Mouse (Mus musculus) cerebellum, postnatal 14 days (tissue): ENCODE data around the gene Pkp4.

Experiments
- DNase-seq, 2 experiments: peaks; one replicate each; pipeline ENCODE4 v3.0.0; 2021; ENCODE audit warnings: mixed read lengths in 2 of 2

Pkp4 gene

DNA sequence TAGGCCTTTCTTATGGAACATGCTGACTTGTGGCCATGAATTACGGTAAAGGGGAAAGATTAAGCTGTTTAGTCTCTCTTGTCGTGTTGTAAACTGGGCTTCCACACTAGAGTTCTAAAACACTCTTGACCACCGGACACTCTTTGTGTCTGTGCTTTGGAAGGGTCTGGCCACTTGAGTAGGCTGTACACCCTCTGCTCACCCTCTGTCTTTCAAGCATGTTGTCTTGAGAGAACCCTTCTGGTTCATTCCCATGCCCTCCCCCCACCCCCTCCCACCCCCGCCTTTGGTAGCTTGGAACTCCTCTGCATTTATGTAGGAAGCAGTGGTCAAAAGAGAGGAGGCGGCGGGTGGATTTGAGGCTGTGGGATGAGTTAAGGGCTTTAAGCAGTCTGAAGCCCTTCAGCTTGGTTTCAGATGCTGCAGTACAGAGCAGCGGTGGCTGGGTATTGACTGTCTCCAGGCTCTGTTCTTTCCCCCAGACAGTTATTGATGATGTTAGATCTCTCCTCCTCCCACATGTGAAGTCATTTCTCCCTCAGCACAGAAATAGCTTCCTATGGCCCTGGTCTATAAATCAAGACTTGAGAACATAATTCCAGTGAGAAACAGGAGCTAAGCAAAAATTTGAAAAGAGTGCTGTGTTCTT is 120.4 kb downstream of the Pkp4 start:
- no peak for DNase-seq

DNA sequence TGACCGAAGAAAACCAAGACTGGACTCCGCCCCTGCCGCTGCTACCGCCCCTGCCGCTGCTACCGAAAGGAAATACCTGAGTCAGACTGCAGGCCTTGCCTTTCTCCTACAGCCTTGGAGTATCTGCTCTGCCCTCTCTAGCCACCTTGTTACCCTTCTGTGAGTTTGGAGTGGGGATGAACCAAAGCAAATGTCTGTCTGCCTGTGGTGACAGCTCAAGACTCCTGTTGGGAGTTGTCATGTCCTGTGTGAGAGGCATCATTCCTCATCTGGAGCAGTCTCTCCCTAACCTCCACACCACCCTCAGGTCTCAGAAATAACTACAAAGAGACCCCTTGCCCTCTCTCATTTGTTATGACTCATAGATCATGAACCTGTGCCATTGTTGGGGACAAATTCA is 122.3 kb downstream of the Pkp4 start:
- DNase-seq: no peak

DNA sequence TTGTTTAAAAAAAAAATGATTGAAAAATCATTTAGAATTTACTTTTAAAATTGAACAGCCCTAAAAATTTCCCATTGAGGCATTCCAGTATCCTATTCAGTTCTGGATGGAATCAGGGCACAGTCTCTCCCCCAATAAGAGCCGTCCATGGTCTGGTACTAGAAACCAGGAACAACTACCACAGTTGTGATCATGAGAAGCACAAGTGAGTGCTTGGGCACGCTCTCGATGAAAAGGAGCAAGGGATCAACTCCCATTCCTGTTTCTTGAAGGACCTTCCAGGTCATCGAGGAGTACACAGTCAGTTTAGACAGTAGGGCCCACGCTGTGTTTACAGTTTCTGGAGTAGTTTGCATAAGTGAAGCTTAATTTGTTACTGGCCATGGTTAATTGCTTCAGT is 123.6 kb downstream of the Pkp4 start:
- DNase-seq: no peak

DNA sequence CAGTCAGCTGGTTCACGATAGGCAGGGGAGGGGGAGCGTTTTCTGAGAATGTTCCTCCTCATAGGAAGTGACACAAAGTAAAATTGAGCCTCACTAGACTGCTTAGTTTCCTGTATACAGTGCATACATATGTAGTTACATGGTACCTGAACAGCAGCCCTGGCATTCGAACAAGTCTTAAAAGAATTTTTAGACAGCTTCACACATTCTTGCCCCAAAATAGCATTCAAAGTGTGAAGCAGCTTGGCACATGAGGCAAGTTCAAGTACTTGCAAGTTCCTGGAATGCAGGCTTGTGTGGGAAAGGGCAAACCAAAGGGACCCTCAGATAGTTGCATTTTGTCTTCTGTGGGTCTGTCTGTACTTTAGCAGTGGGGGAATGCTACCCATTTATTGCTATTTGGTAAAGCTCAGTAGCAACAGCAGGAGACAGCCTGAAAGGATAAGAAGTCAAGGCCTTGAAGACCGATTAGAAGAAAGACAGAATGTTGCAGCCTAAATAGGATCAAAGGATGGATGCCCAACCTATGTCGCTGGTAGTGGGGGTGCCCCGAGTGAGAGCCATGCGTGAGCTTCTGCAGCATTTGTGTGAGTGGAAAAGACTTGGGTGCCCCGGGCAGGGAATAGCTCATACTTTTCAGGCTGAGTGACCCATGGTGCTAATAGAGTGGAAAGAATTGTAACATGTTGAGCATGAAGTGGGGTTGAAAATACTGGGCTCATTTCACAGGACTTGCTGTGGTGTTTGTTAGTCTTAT is 124.3 kb downstream of the Pkp4 start:
- DNase-seq: no peak

DNA sequence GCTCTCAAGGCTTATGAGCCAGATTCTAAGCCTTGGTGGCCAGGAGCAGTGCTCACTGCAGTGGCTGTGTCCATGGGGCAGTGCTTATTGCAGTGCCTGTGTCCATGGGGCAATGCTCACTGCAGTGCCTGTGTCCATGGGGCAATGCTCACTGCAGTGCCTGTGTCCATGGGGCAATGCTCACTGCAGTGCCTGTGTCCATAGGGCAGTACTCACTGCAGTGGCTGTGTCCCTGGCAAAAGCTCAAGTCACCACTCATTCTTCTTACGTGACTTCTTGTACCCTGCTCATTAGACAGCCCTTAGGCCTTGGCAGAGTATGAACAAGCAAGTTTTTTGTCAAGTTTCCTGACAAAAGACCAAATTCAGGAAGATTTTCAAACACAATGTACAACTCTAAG is 124.9 kb downstream of the Pkp4 start:
- no peak for DNase-seq

- DNase-seq: peak; percentile 86 to 92
Measured at GRCm38 (mm10) chr2:59286247-59286646, 125.6 kb downstream of the Pkp4 start.

DNA sequence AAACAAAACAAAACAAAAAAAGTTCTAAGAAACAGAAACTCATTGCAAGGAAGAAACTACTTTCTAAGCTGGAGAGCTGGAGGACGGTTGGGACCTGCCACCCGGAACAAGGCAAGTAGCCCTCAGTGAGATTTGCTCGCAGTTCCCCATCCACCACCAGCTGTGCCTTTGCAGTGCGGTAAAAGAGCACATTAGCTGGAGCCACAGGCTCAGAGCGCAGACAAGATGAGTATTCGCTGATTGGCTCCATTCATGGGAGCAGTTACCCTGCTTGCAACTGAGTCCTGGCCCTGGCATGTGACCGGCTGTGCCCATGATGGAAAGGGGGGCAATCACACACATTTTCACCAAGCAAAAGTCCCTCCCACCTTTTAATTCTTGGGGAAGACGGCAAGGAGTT is 127.0 kb downstream of the Pkp4 start:
- DNase-seq: no peak

- DNase-seq: no peak
Measured at GRCm38 (mm10) chr2:59289411-59289810, 128.8 kb downstream of the Pkp4 start.

- DNase-seq: no peak
Measured at GRCm38 (mm10) chr2:59290391-59290790, 129.7 kb downstream of the Pkp4 start.

GRCm38 (mm10) chr2:59299831-59300230 is 139.2 kb downstream of the Pkp4 start:
- DNase-seq: no peak

DNA sequence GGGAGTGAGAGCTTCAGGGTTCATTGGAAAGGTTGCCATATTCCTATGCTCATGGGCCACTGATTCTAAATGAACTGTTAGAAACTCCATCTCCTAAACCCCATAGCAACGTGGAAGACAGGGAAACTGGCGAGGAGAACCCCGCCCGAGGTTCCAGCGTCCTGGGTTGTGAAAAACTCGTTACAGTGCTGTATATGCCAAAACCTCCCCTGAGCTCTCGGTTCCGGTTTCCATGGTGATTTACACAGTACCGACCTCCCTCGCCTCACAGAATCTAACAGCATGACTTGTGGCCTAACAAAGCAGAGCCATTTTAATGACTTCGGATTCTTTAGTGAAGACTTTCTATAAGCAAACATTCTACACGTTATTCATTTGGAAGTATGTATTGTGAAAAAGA is 141.0 kb downstream of the Pkp4 start:
- peak; percentile 28 to 37 for DNase-seq

DNA sequence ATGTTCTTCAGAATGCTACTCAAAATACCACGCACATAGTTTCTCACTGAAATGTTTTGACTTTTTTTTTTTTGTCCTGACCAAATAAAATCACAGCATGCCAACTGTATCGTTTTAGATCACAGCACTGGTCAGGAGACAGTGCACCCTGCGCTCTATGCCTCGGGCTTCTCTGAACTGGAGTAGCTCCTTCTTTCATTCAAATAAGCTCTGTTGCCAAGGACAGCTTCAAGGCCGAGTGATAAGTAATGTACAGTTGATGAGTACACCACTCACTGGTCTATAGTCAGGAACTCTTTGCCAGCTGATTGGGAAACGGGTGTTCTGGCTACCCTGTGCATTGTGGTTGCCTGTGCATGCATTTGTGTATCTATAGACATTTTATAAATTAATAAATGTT is 141.8 kb downstream of the Pkp4 start:
- no peak for DNase-seq

DNA sequence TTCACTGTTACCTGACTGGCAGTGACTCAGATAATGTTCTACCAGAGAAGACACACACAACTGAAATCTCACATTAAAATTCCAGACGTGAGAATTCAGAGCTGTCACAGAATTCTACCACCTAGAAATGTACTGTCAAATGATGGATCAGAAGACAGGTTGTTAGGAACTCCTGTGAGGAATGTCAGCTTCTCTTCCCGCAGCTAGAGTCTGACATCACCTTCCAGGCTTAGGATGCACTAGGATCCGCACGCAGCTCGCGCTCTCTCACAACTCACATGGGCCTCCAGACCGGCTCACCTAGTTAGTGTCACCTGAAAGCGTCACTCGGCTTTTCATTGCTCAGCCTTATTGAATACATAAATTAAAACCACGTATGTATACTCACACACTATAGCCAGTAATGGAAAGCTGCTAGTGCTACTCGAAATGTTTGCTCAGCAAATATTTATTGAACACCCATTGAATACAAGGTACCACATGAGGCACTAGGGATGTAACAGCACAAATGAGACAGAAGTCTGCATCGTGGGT is 142.9 kb downstream of the Pkp4 start:
- DNase-seq: no peak

DNA sequence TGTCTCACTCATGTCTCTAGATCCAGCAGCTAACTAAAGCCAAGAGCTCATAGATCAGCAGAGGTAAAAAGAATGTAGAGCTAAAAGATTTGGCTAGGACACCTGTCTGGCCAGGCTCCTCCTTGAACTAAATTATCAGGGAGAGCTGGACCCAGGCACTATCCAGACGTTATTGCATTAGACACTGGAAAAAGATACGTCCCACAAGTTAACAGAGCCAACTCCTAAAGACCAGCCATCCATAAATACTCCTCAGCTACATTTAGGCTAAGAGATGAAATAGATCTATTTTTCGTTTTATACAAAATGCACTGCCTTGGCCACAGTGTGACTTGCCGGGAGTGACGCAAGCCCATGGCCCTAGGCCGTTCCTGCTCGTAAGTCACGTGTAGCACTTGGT is 146.7 kb downstream of the Pkp4 start:
- DNase-seq: no peak

- DNase-seq: no peak
Measured at GRCm38 (mm10) chr2:59308055-59308454, 147.4 kb downstream of the Pkp4 start.

DNA sequence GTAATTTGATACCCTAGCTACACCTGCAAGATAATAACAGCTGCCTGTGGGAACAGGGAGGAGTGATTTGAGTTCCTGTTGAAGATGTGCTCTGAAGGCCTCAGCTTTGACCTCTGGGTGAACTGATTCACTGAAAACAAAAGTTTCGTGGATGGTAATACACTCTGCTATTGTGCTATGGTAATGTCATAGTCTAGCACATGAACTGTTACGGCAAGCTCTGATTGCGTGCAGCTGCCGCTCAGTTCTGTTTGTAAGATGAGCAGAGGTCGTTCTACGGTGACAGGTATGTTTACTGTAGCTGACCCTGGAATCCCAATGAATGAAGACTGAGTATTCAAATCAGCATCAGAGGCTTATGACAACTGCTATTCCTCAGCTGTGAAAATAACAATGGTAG is 152.6 kb downstream of the Pkp4 start:
- no peak for DNase-seq

DNA sequence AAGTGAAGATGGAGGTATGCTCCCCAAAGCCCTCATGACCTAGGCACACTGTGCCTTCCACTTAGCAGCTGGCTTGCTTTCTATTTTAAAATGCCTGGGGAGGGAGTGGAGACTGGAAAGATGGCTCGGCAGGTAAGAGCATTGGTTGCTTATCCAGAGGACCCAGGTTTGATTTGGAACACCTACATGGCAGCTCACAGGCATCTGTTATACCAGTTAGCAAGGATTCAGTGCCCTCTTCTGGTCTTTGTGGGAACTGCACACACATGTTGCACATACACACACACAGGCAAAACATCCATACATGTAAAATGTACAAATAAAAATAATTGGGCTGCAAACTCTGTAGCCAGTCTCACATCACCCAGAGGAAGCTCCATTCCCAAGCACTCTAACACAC is 158.0 kb downstream of the Pkp4 start:
- DNase-seq: peak in 1 of 2 experiments; percentile 44

GRCm38 (mm10) chr2:59327946-59328345 is 167.3 kb downstream of the Pkp4 start:
- DNase-seq: no peak

DNA sequence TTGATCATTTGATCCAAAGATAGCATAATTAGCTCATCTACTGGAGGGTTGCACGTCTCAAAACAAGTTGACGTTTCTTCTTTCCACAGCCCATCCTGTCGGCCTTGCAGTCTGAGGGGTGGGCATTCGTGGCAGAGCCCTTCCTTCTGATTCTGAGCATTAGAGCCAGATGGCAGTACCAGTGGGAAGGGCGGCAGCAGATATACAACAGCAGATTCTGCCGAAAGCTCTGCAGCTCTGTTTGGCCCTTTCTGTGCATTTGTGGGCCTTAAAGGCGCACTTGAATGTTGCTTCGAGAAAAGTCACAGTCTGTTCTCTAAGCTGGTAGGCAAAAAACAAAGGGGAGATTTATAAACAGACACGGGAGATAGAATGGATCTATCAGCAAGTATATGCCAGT is 170.4 kb downstream of the Pkp4 start:
- DNase-seq: no peak

DNA sequence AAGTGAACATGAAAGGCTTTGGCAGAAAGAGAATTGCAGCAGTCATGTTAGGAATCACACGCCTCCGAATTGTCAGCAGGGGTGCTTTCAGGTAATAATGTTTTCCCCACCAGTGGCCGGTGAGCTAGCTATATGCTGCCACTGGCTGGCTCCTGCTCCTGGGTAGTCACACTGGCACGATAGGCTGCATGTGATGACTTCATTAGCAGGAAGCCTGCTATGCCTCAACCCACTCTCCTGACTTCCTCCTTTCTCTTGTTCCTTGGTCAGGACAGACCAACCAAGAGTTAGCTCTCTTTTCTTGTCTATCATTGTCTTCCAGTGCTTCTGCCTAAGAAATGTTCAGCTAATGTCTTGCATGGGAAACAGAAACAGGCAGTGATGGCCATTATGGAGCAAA is 171.9 kb downstream of the Pkp4 start:
- no peak for DNase-seq

GRCm38 (mm10) chr2:59338501-59338900 is 177.9 kb downstream of the Pkp4 start:
- DNase-seq: no peak

DNA sequence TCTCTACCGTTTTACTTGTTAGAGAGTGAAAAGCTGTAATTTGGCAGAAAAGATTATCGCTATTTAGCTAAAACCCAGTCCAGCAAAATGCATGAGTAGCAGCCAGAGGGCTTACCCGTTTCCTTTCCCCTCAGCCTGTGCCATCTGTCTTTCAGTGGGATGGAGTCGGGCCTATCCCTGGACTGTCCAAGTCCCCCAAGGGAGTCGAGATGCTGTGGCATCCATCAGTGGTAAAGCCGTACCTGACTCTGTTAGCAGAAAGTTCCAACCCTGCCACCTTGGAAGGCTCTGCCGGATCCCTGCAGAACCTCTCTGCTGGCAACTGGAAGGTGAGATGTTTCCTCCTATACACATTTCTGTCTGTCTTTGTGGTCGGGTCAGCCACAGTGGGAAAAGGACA is 178.3 kb downstream of the Pkp4 start:
- no peak for DNase-seq

DNA sequence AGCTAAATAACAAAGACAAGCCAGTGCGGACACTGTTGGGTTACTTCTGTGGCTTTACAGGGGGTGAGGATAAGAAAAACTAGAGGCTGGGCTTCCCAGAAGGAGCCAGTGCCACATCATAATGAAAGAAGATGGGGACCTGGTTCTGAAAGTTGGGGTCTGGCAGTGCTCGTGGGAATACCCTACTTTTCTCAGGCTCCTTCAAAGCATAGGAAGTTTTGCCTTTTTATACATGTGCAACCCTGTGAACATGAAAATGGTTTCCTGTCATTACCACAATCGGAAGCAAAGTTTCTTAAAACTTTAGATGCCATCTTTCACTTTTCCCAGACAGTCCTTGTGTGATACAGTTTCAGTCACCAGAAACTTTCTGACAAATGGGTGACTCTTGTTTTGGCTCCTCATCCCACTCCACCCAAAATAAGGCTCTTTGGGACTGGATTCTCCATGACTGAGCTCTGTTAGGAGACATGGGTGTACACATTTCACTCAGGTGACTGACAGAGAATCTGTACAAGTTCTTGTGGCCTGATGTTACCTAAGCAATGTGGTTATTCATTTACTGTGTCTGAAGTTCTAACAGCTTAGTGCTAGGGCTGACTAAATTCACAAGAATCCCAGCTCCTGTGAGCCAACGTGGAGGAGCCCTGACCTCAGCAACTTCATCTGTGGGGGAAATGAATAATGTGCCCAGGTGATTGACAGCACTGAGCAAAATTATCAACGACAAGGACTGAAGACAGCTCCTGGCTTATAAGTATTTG is 179.3 kb downstream of the Pkp4 start:
- no peak for DNase-seq

DNA sequence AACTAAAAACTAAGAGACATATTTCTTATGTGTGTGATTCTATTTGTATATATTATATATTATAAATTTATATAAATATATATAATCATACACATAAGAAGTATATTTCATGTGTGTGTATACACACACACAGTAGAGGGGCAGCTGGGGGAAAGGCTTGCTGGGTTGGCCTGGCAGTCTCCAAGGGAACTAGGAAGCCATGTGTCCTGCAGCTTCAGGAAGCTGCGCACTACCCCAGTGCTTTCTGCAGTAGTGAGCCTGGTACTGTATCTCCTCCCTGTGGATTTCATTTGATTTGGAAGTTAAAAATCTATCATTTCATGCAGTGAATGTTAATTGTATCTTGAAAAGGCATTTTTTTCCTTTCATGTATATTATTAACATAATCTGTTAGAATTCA is 180.2 kb downstream of the Pkp4 start:
- DNase-seq: no peak
